Mouse (Mus musculus) neutrophil, adult 65 days (primary cell): Measurements from ENCODE around the gene Gm21921. TPM values are rescaled to one million over a fixed set of nuclear protein-coding genes. Genes with fewer than 3 reads are reported as not detected.

Experiments
- total RNA-seq: library from RNA; stranded (reverse); gene quantifications from 2 replicates; pipeline ENCODE4 v1.2.4, GENCODE M21; 2023

Gene Gm21921
- total RNA-seq: not detected in 2 replicates

GRCm38 (mm10) chrY:24796143-24796542 lies at the start of gene Gm21921:
Gene Gm21921, minus strand, starts transcription at chrY:24796243.

